Mouse (Mus musculus): ENCODE data around the gene Idh2.

GRCm38 (mm10) chr7:80078792-80079301, 36.3 kb downstream of the Idh2 start:
- TF ChIP-seq CHD2 (IDR thresholded peaks at IDR 0.05; ENCODE audit: low read depth, low read length) (no peak), ZNF384 (IDR thresholded peaks at IDR 0.05; ENCODE audit: low read depth, low read length) (no peak), ZC3H11A (IDR thresholded peaks at IDR 0.05; ENCODE audit: borderline replicate concordance, low read depth, low read length) (no peak), HCFC1 (IDR thresholded peaks at IDR 0.05; ENCODE audit: borderline replicate concordance, insufficient read depth, low read length) (no peak), MAFK (IDR thresholded peaks at IDR 0.05; ENCODE audit: insufficient read depth, low read depth, low read length) (no peak)
